Mouse (Mus musculus): ENCODE measurements at regions not wholly inside any gene's neighbourhood (a gene's known extent, or its start where the extent isn't known, plus 50 kb on each side); places are given as distances from the start of the nearest gene placed in this dataset.

DNA sequence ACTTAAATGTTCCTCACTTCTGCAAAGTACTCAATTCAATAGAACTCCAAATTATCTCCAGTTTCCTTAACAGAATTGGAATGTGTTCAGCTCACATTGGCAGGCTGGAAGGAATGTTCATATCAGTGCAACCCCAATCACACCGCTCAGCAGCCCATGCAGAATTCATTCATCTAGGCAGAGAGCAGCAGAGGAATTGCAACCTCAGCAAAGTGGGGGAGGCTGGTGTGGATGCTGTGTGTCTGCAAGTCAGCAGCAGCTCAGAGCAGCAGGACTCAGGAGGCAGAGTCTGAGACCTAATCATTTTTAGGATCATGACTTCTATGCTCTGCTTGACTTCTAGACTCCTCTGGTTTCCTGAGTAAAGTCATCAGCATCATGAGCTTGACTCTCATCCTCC is 100.7 kb upstream of the Chrna7 start:
- no peak overlapping the region for H3K4me2 ChIP-seq
- H3K27me3 ChIP-seq, result no peaks in the 10 kb centered on the region
- 77% methylated on average over 1 of the region's 1 CpGs for WGBS
- 0 out of 2 replicates have a peak, but pooled peaks have one; percentile 46 for ATAC-seq (ENCODE audit: low FRiP score)
- no peaks in the 10 kb centered on the region for H3K9me3 ChIP-seq
- H3K27ac ChIP-seq, result no peak overlapping the region
- no peaks in the 10 kb centered on the region for H3K4me1 ChIP-seq (replicated peaks)
- H3K36me3 ChIP-seq, result no peaks in the 10 kb centered on the region
- no peak overlapping the region for H3K4me3 ChIP-seq
- H3K9ac ChIP-seq, result no peak overlapping the region

DNA sequence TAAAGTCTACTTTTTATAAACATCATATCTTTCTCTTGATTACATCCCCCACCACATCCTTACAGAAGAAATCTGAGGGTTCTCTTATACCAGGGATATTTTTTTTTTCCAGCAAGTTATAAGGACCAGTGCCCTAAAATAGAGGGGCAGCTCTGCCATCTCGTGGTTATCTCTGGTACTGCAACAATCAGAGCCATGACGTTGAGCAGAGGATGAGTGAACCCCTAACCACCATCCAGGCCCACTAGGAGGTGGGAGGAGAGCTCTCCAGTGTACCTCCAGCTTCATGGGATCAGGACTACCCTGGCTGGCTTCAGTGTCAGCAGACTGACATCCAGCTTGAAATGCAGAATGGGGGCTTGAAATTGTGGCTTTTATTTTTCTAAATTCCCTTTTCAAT is 107.2 kb upstream of the Chrna7 start:
- no peak overlapping the region for H3K4me2 ChIP-seq
- H3K27ac ChIP-seq, result no peak overlapping the region
- H3K4me3 ChIP-seq, result no peak overlapping the region
- no peak for ATAC-seq (ENCODE audit: low FRiP score)
- H3K9ac ChIP-seq, result no peak overlapping the region
- H3K27me3 ChIP-seq, result no peaks in the 10 kb centered on the region
- 2% methylated on average over 2 of the region's 2 CpGs for WGBS
- no peaks in the 10 kb centered on the region for H3K36me3 ChIP-seq
- H3K4me1 ChIP-seq (replicated peaks), result no peaks in the 10 kb centered on the region
- H3K9me3 ChIP-seq, result no peaks in the 10 kb centered on the region

DNA sequence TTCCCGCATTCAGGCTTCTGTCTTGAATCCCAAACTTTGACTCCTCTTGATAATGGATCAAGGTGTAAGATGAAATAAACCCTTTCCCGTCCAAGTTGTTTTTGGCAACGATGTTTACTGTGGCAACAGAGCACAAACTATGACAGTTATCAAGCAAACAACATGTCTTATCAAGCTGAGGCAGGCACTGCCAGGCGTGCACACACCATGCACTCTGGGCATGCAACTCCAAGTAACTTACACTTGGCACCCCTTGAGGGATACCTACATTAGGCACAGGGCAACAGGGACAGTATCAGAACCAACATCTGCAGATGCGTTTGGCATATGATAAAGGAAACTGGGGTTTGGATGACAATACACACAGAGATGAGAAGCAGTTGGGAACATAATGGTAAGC is 108.8 kb upstream of the Chrna7 start:
- ATAC-seq (ENCODE audit: low FRiP score), result no peak
- no peaks in the 10 kb centered on the region for H3K4me1 ChIP-seq (replicated peaks)
- H3K9me3 ChIP-seq, result no peaks in the 10 kb centered on the region
- no peaks in the 10 kb centered on the region for H3K27me3 ChIP-seq
- H3K4me2 ChIP-seq, result no peak overlapping the region
- H3K9ac ChIP-seq, result no peak overlapping the region
- H3K27ac ChIP-seq, result no peak overlapping the region
- no peak overlapping the region for H3K4me3 ChIP-seq
- 82% methylated on average over 5 of the region's 5 CpGs for WGBS
- no peaks in the 10 kb centered on the region for H3K36me3 ChIP-seq

DNA sequence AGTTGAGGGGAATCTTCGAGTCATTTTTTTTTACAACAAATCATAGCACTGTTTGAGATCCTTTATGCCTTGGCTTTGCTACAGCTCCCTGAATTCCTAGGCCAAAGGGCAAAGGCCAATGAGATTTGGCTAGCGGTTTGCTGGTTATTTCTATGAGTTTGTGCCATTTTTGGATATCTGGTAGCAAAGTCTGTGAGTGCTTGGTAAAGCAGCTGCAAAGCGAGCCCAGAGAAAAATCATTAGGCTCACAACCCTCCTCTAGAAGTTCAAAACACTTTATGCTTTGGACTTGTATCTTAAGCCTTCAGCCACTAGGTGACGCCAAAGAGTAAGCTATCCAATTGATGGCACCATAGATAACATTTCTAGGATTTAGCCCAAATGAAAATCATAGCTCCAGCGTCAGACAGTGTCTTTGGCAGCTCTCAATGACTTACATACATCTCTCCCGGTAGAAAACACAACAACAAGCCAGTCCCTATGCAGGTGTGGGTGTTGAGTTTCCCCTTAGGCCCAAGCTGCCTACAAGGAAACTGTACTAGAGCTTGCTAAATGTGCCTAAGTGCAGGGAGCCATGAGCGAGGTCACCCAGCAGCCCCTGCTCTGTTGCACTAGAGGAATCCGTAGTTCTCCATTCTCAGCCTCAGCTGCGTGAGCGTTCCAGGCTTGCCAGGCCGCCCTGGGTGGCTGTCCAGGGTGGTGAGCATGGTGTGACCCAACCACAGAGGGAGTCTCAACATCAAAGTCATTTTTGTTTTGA is 109.8 kb upstream of the Chrna7 start:
- Histone ChIP-seq H3K9ac (no peak overlapping the region; the same call in 1 of the 2 replicates), H3K27ac (no peak overlapping the region), H3K9me3 (no peaks in the 10 kb centered on the region), H3K36me3 (no peaks in the 10 kb centered on the region), H3K4me2 (no peak overlapping the region), H3K27me3 (no peaks in the 10 kb centered on the region), H3K4me1 (replicated peaks) (no peaks in the 10 kb centered on the region), H3K4me3 (no peak overlapping the region)
- WGBS, result 42% methylated on average over 11 of the region's 11 CpGs
- ATAC-seq (ENCODE audit: low FRiP score), result peak; percentile 47

DNA sequence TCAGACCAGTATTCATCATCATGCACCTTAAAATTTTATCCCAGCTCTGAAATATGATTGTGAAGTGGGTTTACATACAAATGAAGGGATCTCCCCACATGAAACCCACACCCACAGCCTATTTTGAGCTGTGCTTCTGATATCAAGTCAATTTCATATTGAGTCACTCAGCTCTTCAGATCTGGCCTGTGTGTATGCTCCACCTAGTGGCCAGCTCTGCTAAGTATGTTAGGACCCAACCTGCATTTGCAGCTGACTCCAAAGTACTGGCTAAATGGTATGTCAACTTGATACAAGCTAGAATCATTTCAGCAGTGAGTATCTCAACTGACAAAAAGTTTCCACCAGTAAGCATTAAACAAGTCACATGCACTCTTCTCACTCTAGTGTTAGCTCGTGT is 109.4 kb upstream of the Otud7a start:
- 23% methylated on average over 1 of the region's 1 CpGs for WGBS
- Histone ChIP-seq H3K4me3 (no peak overlapping the region), H3K4me2 (no peak overlapping the region), H3K9ac (no peak overlapping the region), H3K27me3 (no peaks in the 10 kb centered on the region), H3K27ac (no peak overlapping the region), H3K9me3 (no peaks in the 10 kb centered on the region), H3K4me1 (replicated peaks) (no peaks in the 10 kb centered on the region), H3K36me3 (no peaks in the 10 kb centered on the region)
- peak; percentile 65; the same call in 1 of the 2 replicates for ATAC-seq (ENCODE audit: low FRiP score)

DNA sequence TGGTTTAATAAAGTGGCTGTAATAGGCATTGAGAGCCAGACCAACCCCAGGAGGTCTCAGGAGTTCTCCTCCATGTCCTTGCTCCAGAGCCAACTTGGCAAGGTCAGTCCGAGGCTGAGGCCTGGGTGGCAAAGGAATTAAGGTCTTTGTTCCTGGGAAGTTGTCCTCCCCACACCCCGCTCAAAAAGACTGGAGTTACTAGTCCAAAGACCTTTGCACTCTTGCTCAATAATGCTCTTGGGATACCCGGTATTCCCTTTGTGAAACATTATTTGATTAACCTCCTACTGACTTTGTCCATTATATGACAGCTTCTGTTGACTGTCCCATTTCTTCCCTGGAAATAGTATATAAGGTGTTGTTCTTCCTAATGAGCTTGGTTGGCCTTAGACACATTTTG is 108.5 kb upstream of the Otud7a start:
- Histone ChIP-seq H3K4me1 (replicated peaks) (no peaks in the 10 kb centered on the region), H3K27me3 (no peaks in the 10 kb centered on the region)

DNA sequence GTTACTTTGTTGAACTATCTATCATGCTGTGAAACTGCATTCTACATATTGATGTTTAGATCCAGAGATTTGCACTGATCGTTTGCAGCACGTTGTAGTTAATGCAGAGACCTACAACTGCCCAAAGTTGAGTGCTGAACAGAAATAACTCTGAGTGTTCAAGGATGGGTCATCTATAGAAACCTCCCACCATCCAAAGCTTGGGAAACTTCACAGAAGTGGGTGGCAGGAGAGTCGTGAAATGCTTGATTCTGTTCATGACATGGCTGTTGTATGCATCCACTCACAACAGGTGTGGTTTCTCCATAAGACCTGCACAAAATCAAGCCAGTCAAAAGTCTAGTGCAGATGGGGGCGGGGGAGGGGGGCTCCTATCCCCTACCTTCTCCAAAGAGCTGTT is 102.8 kb upstream of the Otud7a start:
- no peaks in the 10 kb centered on the region for H3K4me1 ChIP-seq (replicated peaks)
- 76% methylated on average over 4 of the region's 4 CpGs for WGBS
- H3K27me3 ChIP-seq, result no peaks in the 10 kb centered on the region
- no peak overlapping the region for H3K4me2 ChIP-seq
- no peaks in the 10 kb centered on the region for H3K9me3 ChIP-seq
- no peaks in the 10 kb centered on the region for H3K36me3 ChIP-seq
- H3K27ac ChIP-seq, result no peak overlapping the region
- no peak for ATAC-seq (ENCODE audit: low FRiP score)
- no peak overlapping the region for H3K9ac ChIP-seq
- H3K4me3 ChIP-seq, result no peak overlapping the region

More for the DNA sequence above, 108.5 kb upstream of the Otud7a start:
- H3K9ac ChIP-seq, result no peak overlapping the region
- 76% methylated on average over 3 of the region's 3 CpGs for WGBS
- no peak for ATAC-seq (ENCODE audit: low FRiP score)
- H3K36me3 ChIP-seq, result no peaks in the 10 kb centered on the region
- no peak overlapping the region for H3K4me2 ChIP-seq
- no peak overlapping the region for H3K4me3 ChIP-seq
- H3K27ac ChIP-seq, result no peak overlapping the region
- H3K9me3 ChIP-seq, result no peaks in the 10 kb centered on the region

DNA sequence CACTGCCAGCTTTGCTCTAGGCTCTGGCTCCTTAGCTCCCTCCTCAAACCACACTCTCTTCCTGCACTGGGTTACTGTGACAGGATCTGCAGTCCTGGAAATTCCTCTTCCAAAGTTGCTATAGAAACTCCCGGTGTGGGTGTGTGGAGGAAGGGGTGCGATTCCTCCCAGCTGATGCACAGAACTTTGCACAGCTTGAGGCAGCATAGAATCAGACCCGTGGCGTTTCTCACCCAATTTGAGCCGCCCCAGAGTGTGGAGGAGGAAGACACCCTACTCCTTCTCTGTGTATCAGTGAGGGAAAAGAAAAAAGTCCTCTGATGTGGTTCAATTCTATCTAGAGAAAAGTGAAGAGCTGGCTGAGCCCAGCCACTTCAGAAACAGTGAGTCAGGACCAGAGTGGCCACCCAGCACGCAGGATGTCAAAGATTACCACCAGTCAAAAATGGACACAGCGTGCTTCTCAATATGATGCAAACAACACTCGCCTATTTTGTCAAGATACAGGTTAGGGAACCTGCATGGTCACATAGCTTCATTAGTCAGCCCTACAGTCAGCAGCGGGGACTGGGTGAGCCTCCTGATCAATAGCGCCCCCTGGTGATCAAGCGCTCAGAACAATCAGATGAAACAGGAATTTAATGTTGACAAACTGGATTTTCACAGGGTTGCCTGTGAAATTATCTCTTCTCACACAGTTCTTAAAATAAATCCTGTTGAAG is 98.7 kb upstream of the Otud7a start:
- Histone ChIP-seq H3K27ac (no peak overlapping the region), H3K9ac (no peak overlapping the region), H3K36me3 (no peaks in the 10 kb centered on the region), H3K27me3 (no peaks in the 10 kb centered on the region), H3K4me1 (replicated peaks) (no peaks in the 10 kb centered on the region), H3K9me3 (no peaks in the 10 kb centered on the region), H3K4me2 (no peak overlapping the region), H3K4me3 (no peak overlapping the region)
- ATAC-seq (ENCODE audit: low FRiP score), result 0 out of 2 replicates have a peak, but pooled peaks have one; percentile 65
- WGBS, result 30% methylated on average over 11 of the region's 11 CpGs

DNA sequence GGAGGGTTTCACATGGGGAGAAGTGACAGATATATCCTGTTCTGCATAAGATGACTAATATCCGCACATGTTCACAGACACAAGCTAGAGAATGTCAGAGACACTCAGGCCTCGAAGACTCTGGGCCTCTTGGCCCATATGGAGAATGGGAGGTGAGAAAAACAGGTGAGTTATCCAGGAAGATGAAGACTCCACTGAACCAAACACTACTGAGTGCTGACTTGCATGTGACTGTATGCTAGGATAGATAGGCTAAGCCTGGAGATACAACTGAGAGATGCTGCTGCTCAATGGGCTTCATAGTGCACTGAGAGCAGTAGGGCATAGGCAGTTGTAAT is 98.2 kb upstream of the Otud7a start:
- H3K9ac ChIP-seq, result no peak overlapping the region
- no peak overlapping the region for H3K4me3 ChIP-seq
- H3K36me3 ChIP-seq, result no peaks in the 10 kb centered on the region
- no peaks in the 10 kb centered on the region for H3K4me1 ChIP-seq (replicated peaks)
- no peaks in the 10 kb centered on the region for H3K9me3 ChIP-seq
- WGBS, result 90% methylated on average over 2 of the region's 2 CpGs
- H3K4me2 ChIP-seq, result no peak overlapping the region
- ATAC-seq (ENCODE audit: low FRiP score), result no peak
- H3K27ac ChIP-seq, result no peak overlapping the region
- no peaks in the 10 kb centered on the region for H3K27me3 ChIP-seq
